Mouse (Mus musculus) thymus, postnatal 36 days (tissue): ENCODE results near the gene Szrd1.

Experiments used
- DNase-seq, 2 experiments: peaks; one replicate each; pipeline ENCODE4 v3.0.0; 2022; ENCODE audit warnings: mixed read lengths in 2 of 2

The Szrd1 gene

DNA sequence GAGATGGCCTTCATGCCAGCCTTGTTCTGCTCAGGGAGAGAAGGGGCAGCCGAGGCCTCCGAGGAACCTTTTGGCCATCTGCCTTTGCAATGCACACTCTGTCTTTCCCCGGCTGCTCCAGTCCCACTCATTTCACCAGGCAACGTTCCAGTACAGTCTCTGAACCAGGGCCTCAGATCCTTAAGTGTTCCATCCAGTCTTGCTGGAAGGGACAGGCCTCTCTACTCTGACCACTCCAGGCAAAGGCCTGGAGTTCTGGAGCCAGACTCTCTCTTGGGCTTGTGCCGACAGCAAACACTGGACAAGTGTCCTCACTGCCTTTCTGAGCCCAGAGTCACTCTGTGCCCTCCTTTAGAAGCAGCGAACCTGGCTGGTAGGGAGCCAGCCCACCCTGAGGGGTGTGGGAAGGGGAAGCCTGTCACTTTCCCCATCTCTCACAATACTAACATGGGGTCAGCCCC is 25.0 kb downstream of the Szrd1 start:
- DNase-seq, result no peak

DNA sequence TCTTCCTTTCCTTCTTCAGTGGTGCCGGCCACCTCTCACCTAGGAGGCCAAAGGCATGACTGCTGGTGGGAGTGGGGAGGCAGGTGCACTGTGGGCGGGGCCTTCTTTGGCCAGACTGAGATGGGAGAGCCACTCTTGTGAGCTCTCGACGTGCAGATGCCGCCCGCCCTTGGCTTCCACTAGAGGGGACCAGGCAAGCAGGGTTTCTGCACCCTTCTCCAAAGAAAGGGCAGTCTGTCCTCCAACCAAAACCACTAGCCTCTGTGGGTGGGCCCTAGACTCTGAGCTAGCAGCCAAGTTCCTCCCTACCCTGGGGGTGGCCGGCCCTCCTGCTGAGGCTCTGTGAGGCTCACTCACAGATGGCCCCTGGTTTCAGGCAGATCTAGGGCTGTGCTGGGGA is 25.7 kb downstream of the Szrd1 start:
- peak in 1 of 2 experiments; percentile 17 for DNase-seq

DNA sequence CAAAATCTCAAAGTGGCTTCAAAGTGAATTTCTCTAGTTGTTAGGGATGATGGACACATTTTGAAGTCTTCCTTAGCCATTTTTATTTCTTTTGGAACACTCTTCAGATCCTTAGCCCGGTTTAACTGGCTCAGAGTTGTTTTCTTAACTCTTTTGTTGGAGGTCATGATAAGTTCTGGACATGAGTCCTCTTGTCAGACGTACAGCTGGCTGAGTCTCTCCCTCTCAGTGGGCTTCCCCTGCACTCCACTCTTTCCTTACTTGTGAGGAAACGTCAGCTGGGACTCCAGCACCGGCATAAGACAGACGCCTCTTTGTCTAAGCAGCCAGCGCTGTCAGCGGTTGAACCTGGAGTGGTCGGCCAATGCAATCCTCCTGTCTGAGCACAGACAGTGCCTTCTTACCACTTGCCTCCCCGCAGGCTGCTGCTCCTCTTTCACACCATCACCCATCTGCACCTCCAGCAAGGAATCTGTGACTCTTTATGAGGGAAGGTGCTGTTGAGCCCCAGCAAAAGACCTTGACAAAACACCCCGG is 31.3 kb downstream of the Szrd1 start:
- DNase-seq, result no peak

DNA sequence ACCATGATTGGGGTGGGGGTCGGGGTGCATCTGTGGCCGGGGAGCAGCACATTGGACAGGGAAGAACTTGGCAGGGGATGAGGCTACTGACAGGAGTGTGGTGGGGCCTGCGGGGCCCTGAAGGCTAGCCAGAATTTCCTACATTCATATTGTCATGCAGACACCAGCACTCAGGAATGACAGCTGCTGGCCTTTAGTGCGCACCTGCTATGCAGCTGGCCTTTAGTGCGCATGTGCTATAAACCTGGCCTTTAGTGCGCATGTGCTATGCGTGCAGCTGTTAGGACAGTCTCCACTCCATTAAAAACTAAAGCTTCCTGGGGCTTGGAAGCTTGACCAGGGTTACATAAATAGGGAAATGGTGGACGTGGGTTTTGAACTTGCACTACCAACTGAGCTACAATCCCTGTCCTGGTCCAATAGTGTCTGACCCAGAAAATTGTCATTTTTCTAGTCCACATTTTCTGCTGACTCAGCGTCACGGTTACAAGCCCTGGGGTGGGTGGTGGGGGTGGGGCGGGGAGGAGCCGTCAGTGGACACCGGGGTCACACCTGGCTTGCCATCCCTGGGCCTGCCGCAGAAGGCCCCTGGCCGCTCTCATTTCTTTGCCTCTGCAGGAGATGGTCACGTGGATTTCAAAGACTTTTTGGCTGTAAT is 32.9 kb downstream of the Szrd1 start:
- DNase-seq, result no peak

DNA sequence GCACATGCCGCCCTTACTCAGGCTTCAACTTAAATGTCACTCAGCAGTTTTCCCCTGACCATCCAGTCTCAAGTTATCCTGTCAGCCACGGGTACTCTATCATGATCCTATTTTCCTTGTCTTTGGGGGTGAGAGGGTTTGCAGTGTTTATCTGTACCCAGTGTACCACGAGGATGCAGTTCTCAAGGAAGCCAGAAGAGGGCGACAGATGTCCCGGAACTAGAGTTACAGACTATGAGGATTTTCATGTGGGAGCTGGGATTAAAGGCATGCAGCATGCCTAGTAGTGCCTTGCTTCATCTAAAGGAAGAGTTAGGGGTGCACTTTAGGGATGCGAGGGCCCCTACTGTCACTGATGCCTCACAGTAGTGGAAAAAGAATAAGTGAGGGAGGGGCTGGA is 37.7 kb downstream of the Szrd1 start:
- DNase-seq, result no peak

DNA sequence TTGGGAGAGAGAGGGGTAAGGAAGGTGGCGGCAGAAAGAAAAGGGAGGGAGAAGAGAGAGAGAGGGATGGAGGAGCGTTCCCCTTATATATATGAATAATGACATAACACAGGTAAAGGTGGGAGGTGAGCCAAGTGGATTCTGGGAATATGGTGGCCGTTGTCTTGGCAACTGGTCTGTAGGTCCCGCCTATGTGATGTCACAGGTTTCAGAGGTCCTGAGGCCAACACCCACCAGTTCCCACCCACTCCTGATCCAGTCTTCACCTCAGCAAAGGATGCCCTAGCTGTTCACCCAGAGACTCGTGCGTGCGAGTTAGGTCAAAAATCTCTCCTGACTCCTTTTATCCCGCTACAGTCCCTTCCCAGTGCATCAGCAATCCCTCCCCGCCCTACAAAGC is 38.3 kb downstream of the Szrd1 start:
- no peak for DNase-seq

DNA sequence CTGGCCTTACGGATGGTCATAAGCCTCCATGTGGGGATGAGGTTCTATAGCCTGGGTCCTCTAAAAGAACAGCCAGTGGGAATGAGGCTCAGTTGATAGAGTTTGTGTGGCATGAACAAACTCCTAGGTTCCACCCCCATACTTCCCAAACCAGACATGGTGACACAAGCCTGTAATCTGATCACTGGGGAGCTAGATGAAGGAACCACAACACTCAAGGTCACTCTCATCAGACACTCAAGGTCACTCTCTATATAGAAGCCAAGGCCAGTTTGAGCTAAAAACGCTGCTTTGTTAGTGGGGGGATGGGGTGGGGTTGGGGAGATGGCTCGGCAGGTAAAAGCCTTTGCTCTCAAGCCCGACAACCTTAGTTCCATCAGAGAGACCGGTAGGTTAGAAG is 39.6 kb downstream of the Szrd1 start:
- no peak for DNase-seq

DNA sequence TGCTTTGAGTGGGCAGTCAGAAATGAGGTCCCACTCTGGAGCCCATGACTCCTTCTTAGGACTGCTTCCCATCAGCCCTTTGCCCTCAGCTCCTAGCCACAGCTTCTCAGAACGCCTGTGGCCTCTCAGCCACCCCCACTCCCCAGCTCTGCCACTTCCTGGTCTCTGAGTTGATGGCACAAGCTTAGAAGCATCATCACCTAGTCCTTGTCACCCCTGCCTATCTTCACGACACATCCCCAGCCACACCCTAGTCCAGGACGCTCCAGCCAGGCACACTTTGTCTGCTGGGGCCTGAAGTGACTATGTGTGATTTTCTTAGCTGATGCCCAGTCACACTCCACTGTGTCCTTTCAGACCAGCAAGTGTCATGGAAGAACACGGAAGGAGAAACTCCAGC is 40.6 kb downstream of the Szrd1 start:
- no peak for DNase-seq

DNA sequence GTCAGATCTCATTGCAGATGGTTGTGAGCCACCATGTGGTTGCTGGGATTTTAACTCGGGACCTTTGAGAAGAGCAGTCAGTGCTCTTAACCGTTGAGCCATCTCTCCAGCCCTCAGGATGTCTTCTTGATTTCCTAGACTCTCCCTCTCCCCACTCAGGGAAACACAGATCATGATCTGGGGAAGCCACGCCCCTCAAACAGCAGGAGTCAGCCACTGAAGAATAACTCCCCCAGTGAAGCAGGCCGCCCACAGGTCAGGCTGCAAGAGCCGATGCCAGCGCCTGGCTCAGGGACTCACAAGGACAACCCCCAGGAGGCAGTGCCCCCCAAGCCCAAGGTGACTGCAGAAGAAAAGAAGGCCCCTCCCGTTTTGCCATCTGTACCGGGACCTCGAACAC is 42.9 kb downstream of the Szrd1 start:
- DNase-seq, result no peak

DNA sequence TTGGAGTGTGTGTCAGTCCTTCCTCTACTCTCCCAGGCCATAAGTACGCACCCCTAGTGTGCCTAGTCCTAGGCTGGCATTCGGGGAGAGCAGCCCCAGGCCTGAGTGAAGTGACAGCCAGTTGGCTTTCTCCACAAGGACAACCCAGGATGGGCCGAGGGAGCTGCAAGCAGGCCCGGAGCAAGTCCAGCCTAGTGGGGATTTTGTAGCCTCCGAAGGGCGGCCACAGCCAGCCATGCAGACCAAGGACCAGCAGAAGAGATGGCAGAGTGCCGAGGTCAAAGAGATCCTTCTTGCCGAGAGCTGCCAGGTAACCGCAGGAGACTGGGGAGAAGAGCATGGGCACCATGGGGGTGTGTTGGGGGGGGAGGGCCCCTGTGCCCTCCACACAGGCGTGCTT is 44.6 kb downstream of the Szrd1 start:
- DNase-seq, result no peak

DNA sequence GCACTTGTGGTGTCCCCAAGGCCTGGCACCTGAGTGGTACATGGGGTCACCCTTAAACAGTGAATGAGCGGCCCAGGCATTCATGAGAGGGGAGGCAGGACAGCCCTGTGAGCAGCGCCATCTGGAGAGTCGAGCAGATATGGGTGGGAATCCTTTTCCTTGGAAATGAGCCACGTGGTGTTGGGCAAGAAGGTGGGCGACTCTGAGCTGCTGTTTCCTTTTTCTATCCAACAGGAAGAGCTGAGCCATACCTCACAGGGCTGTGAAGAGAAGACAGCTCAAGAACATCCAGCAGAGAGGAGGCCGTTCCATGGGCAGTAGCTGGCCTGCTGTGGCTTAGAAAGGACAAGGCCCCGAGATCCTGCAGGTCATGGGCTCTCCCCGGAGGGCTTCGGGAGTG is 50.9 kb downstream of the Szrd1 start:
- DNase-seq, result no peak

DNA sequence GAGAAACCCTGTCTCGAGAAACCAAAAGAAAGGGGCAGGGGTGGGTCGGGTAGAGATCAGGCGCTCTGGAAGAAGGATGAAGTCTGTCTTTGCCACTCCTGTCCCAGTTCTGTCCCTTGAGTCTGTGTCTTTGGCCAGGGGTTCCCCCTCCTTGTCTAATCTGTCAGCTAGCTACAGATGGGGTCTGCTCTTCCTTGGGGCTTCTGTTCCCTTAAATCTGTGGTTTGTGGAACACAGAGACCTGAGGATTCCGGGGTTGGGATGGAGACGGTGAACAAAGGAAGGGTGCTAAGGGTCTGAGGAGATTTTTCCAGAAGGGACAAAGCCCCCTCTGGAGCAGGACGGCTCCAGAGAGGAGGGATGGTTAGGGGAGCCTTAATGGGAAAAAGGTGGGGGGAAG is 51.5 kb downstream of the Szrd1 start, which contains the start of gene Spata21:
Gene Spata21, plus strand, starts transcription at position 301 of the 400 bp plus-strand sequence.
- DNase-seq, result no peak

DNA sequence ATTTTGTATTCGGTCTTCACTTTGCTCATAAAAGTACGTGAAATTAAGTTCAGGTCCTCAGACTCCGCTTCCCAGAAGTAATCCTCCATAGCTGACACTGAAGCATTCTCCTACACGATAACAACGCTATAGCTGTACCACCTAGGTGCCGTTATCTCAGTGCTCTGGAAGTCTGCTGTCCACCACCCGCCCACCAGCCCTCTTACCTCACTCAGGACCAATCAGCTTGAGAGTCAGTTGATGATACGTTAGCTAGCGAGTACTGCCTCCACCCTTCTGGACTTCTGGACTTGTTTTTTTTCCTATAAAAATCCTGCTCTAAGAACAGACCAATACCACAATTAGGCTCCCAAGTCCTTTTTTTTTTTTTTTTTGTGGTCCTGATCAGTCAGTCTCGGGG is 52.7 kb downstream of the Szrd1 start:
- DNase-seq, result no peak

DNA sequence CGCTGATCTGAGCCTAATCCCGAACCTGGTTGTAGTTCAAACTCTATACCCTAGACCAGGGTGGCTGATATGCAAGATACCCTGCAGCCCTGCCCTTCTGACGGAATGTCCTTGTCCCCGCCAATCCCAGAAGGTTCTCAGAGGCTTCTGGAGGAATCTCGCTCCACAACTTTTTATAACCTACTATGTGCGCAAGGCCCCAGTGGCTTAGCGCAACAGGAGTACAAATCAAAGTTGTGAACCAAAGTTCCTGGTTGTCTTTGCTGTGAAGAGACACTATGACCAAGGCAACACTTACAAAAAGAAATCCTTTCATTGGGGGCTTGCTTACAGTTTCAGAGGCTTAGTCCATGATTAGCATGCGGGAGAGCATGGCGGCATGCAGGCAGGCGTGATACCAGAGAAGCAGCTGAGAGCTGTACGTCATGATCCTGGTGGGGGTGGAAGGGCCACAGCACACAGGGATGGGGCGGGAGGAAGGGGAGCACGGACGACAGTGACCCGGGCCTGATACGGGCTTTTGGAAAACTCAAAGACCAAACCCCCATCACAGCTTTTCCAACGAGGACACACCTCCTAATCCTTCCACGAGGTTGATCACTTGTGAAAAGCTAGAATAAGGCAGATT is 61.0 kb downstream of the Szrd1 start:
- no peak for DNase-seq

DNA sequence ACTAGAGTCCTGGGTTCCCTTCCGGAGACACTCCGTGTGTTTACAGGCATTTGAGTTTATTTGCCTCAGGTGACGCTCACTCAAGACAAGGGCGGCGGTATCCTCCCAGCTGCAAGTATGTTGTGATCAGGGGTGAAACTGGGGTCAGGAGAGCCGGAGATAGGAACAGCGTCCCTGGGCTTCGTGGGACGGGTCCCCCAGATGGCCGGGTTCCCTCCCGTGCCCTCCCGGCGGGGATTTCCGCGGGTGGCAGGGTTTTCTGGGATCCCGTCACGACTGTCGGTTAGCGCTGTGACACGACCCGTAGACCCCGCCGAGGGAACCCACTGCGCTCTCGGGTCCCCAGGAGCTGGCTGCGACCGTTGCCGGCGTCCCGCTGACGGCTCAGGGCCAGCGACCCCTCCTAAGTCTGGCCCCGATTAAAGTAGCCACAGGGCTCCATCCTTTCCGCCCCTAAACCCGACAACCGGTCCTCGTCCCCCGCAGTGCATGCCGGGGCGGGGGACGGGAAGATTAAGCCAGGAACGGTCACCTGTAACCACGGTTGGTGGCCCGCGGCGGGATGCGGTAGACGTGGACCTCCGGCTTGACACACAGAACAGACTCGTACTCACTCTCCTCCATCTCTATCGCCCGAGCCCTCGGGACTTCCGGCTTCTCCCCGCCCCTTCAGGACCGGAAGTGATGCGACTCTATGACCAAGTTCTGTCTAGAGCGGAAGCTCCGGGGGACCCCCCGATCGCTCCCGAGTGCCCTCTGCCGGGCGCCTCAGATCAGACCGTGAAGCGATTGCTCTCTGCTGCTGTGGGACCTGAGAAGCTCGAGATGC is 61.7 kb downstream of the Szrd1 start, which contains the start of gene Necap2:
Gene Necap2, minus strand, starts transcription at position 677 of the 829 bp plus-strand sequence.
- DNase-seq, result peak; percentile 93 to 94

DNA sequence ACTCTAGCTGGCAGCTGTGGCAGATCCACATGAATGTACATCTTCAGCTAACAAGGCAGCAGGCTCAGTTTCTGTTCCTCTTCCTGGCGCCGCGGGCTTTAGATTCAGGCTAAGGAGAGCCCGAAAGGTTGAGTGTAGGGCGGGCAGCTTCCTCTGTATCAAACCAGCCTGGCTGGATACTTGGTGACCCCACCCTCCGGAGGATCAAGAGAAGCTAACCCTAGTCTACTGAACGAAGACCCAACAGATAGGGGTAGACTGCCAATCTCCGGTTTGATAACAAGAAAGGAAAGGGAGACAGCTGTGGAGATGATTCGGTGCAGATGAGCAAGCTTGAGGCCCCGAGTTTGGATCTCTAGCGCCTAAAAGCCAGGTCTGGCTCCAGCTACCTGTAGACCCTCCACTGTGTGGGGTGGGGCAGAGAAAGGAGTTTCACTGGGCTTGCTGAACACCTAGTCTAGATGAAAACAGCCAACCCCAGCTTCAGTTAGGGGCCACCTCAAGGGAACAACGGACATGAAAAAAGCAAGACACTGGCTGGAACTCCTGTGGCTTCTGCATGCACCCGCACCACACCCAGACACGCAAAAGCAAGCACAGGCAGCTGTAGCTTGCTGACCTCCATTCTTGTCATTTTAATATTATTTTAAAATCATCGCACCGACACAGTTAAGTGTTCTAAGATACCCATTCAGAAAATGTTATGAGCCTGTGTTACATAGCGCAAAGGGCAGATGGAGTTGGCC is 62.6 kb downstream of the Szrd1 start:
- DNase-seq, result no peak

DNA sequence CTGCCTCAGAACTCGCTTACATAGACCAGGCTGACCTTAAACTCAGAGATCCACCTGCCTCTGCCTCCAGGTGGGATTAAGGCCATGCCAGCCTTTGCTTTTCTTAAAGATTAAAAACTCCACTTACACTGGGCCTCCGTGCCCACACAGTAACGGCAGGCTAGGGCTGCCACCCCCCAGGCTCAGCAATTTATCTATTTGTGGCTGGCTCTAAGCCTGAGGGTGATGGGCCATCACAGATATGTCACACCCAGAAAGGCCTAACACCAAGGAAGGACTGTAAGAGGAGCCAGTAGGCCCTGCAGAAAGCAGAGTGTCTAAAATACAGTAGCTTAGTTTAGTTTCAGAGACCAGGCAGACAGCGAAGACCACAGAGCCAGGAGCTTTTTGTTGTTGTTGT is 65.5 kb downstream of the Szrd1 start:
- no peak for DNase-seq

DNA sequence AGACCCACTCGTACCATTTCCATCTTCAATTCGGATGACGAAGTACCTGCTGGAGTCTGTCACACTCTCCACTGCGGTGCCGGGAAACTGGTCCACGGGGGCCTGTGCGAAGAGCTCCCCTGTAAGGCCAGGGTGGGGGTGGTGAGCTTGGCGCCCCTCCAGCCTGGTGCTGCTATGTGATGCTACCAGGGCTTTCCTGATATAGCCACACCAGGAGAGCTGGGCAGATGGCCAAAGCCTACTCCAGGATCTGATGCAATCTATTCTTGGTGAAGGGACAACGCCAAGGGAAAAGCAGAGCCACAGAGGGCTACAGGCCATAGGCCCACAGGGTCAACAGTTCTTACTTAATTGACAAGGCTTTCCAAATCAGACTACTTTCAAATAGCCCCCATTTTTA is 65.9 kb downstream of the Szrd1 start:
- no peak for DNase-seq

DNA sequence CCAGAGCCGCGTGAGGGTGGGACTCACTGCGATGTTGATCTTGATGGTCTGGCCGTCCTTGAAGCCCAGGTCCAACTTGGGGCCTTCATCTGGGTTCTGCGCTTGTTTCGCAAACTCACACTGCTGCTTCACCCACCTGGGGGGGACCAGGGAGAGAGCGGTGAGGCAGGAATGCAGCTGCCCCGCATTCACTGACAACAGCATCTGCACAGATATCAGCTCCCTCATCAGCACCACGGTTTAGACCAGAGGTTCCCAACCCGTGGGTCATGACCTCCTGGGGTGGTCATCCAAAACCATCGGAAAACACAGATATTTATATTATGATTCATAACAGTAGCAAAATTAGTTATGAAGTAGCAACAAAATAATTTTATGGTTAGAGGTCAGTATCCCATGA is 67.1 kb downstream of the Szrd1 start:
- no peak for DNase-seq

DNA sequence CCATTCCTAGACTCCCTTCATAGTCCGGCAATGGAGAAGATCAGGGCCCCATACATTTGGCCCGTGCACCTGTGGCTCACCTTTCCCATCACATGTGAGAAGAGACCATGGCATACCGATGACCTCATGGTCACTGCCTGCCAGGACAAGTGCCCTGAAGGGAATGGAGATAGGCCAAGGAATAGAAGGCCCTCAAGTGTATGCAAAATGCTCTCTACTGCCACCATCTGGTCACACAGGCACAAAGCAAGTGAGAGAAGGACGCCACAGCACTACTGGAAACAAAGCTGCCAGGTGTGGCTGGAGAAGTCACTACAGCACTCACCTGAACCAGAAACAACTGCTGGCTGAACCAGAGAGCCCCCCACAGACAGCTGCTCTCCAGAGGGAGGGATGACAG is 69.8 kb downstream of the Szrd1 start:
- peak; percentile 36 to 40 for DNase-seq

DNA sequence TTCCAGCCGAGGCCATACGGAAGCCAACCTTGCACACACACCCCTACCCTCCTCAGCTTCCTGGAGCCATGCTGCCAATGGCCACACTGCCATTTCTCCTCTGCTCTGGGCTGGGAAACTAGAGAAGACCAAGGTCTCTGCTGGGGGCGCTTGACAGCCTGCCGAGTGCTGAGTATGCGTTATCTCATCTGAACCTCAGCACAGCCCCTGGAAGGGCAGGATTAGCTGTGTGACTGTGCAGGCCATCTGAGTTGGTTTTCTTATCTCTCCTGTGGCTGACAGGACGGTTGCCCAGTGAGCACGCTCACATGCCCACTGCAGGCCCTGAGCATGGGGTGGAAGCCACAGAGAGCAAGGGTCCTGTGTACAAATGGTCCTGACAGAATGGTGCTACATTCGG is 70.9 kb downstream of the Szrd1 start:
- no peak for DNase-seq

DNA sequence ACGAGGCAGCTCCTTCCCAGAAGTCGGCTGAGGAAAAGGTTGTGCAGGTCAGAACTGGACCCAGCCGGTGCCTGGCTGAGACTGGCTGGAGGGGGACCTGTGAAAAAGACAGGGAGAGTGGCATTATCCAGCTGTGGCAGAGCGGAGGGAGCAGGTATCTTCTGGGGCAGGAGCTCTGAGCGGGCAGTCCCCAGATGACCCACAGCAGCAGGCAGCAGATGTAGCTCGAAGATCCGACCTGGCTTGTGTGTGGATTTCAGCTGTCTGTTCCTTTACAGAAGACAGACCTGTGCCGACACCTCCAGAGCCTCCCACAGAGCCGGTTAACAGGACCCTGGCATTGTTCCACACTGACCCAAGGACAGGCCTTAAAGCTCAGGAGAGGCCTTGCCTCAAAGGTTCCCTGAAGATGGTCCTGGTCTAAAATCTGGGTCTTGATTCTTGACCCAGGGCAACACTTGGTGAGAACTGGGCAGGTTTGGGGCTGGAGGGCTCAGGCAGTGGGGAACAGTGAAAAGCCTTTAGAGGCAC is 72.0 kb downstream of the Szrd1 start:
- no peak for DNase-seq
